Mouse (Mus musculus) lung, adult 2 months (tissue): ENCODE data around the gene Pus10.

Source experiments
- CTCF ChIP-seq: fragments of 200-500 bp; IDR thresholded peaks from 2 replicates; pipeline ENCODE4 v1.5.1; 2011; ENCODE audit warnings: mild to moderate bottlenecking, low read length, control low read depth; ENCODE audit not compliant: insufficient read depth
- POLR2A ChIP-seq: fragments of 200-500 bp; IDR thresholded peaks from 2 replicates; pipeline ENCODE4 v1.6.1; 2011; ENCODE audit warnings: low read depth, mild to moderate bottlenecking, control low read depth, low read length, borderline replicate concordance; ENCODE audit errors: extremely low read depth

GRCm38 (mm10) chr11:23758218-23758617 lies 92.7 kb downstream of the Pus10 start:
- TF ChIP-seq CTCF = no peak
- TF ChIP-seq POLR2A = no peak
